Mouse (Mus musculus) layer of hippocampus, adult 2 months (tissue): ENCODE results near the gene Kirrel3. TPM values are rescaled to one million over a fixed set of nuclear protein-coding genes. Genes with fewer than 3 reads are reported as not detected.

Experiments
- DNase-seq, 2 experiments: peaks; one replicate each; pipeline ENCODE4 v3.0.0; 2022; ENCODE audit warnings: low spot score in 2 of 2
- H3K27ac ChIP-seq: fragments of 200-600 bp; 2 replicates; pipeline ENCODE4 v1.8.1; 2022
- H3K4me3 ChIP-seq: fragments of 200-600 bp; 2 replicates; pipeline ENCODE4 v1.8.1; 2022; ENCODE audit warnings: mild to moderate bottlenecking
- CTCF ChIP-seq: fragments of 200-600 bp; conservative IDR thresholded peaks from 2 replicates; pipeline ENCODE4 v1.8.1; 2022; ENCODE audit warnings: antibody characterized with exemption, mild to moderate bottlenecking, moderate library complexity
- total RNA-seq, 2 experiments: library from RNA; stranded (reverse); gene quantifications; 2 replicates each; pipeline ENCODE4 v1.2.3; 2021

The Kirrel3 gene
- total RNA-seq, 2 experiments from 2014 or later, result 55.6 to 57.5 TPM

GRCm38 (mm10) chr9:34585487-34585886 is 99.8 kb downstream of the Kirrel3 start:
- TF ChIP-seq CTCF, result no peak
- DNase-seq, result no peak
- no peak overlapping the region for H3K4me3 ChIP-seq
- 0 out of 2 replicates have a peak overlapping the region, but pooled peaks have one; percentile 18 for H3K27ac ChIP-seq

GRCm38 (mm10) chr9:34586080-34586479 is 100.4 kb downstream of the Kirrel3 start:
- H3K4me3 ChIP-seq, result no peak overlapping the region
- no peak for DNase-seq
- no peak for TF ChIP-seq CTCF
- H3K27ac ChIP-seq, result 0 out of 2 replicates have a peak overlapping the region, but pooled peaks have one; percentile 18

- DNase-seq, result no peak
- no peak overlapping the region for H3K4me3 ChIP-seq
- no peak overlapping the region for H3K27ac ChIP-seq
- TF ChIP-seq CTCF, result no peak
Measured at GRCm38 (mm10) chr9:34589799-34590198, 104.1 kb downstream of the Kirrel3 start.

- no peak for TF ChIP-seq CTCF
- DNase-seq, result no peak
- no peak overlapping the region for H3K4me3 ChIP-seq
- no peak overlapping the region for H3K27ac ChIP-seq
Measured at GRCm38 (mm10) chr9:34592073-34592610, 106.4 kb downstream of the Kirrel3 start.

GRCm38 (mm10) chr9:34593889-34594288 is 108.2 kb downstream of the Kirrel3 start:
- no peak for TF ChIP-seq CTCF
- DNase-seq, result no peak
- Histone ChIP-seq H3K4me3 (no peak overlapping the region), H3K27ac (no peak overlapping the region)

GRCm38 (mm10) chr9:34600326-34600725 is 114.6 kb downstream of the Kirrel3 start:
- TF ChIP-seq CTCF, result no peak
- DNase-seq, result no peak
- no peak overlapping the region for H3K27ac ChIP-seq
- H3K4me3 ChIP-seq, result no peak overlapping the region

- no peak for TF ChIP-seq CTCF
- DNase-seq, result no peak
- Histone ChIP-seq H3K27ac (no peak overlapping the region), H3K4me3 (no peak overlapping the region)
Measured at GRCm38 (mm10) chr9:34603750-34604149, 118.1 kb downstream of the Kirrel3 start.

GRCm38 (mm10) chr9:34604931-34605330 is 119.2 kb downstream of the Kirrel3 start:
- no peak overlapping the region for H3K4me3 ChIP-seq
- H3K27ac ChIP-seq, result no peak overlapping the region
- TF ChIP-seq CTCF, result no peak
- DNase-seq, result no peak

GRCm38 (mm10) chr9:34605486-34605885 is 119.8 kb downstream of the Kirrel3 start:
- Histone ChIP-seq H3K27ac (no peak overlapping the region), H3K4me3 (no peak overlapping the region)
- no peak for DNase-seq
- no peak for TF ChIP-seq CTCF

GRCm38 (mm10) chr9:34607976-34608375 is 122.3 kb downstream of the Kirrel3 start:
- DNase-seq, result no peak
- no peak for TF ChIP-seq CTCF
- Histone ChIP-seq H3K27ac (no peak overlapping the region), H3K4me3 (no peak overlapping the region)

GRCm38 (mm10) chr9:34612886-34613769 is 127.4 kb downstream of the Kirrel3 start:
- no peak overlapping the region for H3K4me3 ChIP-seq
- TF ChIP-seq CTCF, result no peak
- H3K27ac ChIP-seq, result no peak overlapping the region
- DNase-seq, result no peak

- no peak for TF ChIP-seq CTCF
- Histone ChIP-seq H3K4me3 (no peak overlapping the region), H3K27ac (peak overlapping the region; percentile 43; the same call in 1 of the 2 replicates)
- no peak for DNase-seq
Measured at GRCm38 (mm10) chr9:34618099-34618498, 132.4 kb downstream of the Kirrel3 start.

GRCm38 (mm10) chr9:34619913-34620312 is 134.2 kb downstream of the Kirrel3 start:
- Histone ChIP-seq H3K27ac (no peak overlapping the region), H3K4me3 (no peak overlapping the region)
- TF ChIP-seq CTCF, result no peak
- DNase-seq, result no peak

GRCm38 (mm10) chr9:34623526-34623925 is 137.8 kb downstream of the Kirrel3 start:
- Histone ChIP-seq H3K4me3 (no peak overlapping the region), H3K27ac (no peak overlapping the region)
- DNase-seq, result no peak
- TF ChIP-seq CTCF, result no peak
